Mouse (Mus musculus) adrenal gland, adult 8-10 months (tissue): Measurements from ENCODE around the gene Snap23. TPM values are rescaled to one million over a fixed set of nuclear protein-coding genes. Genes with fewer than 3 reads are reported as not detected.

ENCODE experiments used
- total RNA-seq, 4 experiments: library from RNA; stranded (reverse); gene quantifications; 2 replicates each; pipeline ENCODE4 v1.2.4; 2022

The Snap23 gene
- total RNA-seq, 4 experiments from 2014 or later: 54.4 to 73.3 (median 64.1) TPM

Other genes with a start within 250 kb of the Snap23 start
- 10 to 100 TPM; 56.3 to 75.8 (median 70.1) TPM for gene Vps39, start 214.5 kb upstream of the Snap23 start, total RNA-seq
- gene Ganc, start 163.8 kb upstream of the Snap23 start, total RNA-seq: 10 to 100 TPM; 41.0 to 49.5 (median 44.7) TPM
- 10 to 100 TPM; 48.4 to 61.4 (median 53.4) TPM for gene Tmem87a, start 163.6 kb upstream of the Snap23 start, total RNA-seq
- gene Capn3, start 111.7 kb upstream of the Snap23 start, total RNA-seq: under 1 TPM; 0.17 to 0.52 (median 0.30) TPM
- 100 to 1,000 TPM in 3 of 4 experiments, 10 to 100 TPM in 1; 98.6 to 120 (median 107) TPM for gene Zfp106, start 3.8 kb upstream of the Snap23 start, total RNA-seq
- 10 to 100 TPM; 14.4 to 15.4 (median 14.9) TPM for gene Haus2, start 41.7 kb downstream of the Snap23 start, total RNA-seq
- gene Lrrc57, start 41.8 kb downstream of the Snap23 start, total RNA-seq: 10 to 100 TPM; 18.6 to 22.0 (median 21.5) TPM
- gene Stard9, start 61.5 kb downstream of the Snap23 start, total RNA-seq: 10 to 100 TPM; 15.8 to 28.3 (median 19.3) TPM